Mouse (Mus musculus) adrenal gland, postnatal 25 days (tissue): ENCODE data around the gene Rnaseh2a. TPM values are rescaled to one million over a fixed set of nuclear protein-coding genes. Genes with fewer than 3 reads are reported as not detected.

Experiments
- microRNA-seq, 2 experiments: library from miRNA; unstranded; fragments of <30 nt; microRNA quantifications; one replicate each; pipeline ENCODE4 v1.2.0; 2021
- total RNA-seq: library from RNA; stranded (reverse); gene quantifications from 2 replicates; pipeline ENCODE4 v1.2.3, GENCODE M21; 2021

Gene Rnaseh2a
- total RNA-seq, 1 experiment from 2014 or later, result 159 TPM

Small RNA genes within 50 kb of the gene (microRNA-seq; reads per million reads assigned to microRNA genes)
- 0 reads per million in 2 experiments for gene Gm24197

Other genes with a start within 250 kb of the Rnaseh2a start
- gene G430095P16Rik, start 246.8 kb downstream of the Rnaseh2a start, total RNA-seq, result not detected in 2 replicates
- gene Nfix, start 169.4 kb downstream of the Rnaseh2a start, total RNA-seq, result 87.7 and 111 TPM in 2 replicates
- 11.2 and 11.6 TPM in 2 replicates for gene Dand5, start 146.9 kb downstream of the Rnaseh2a start, total RNA-seq
- gene Gadd45gip1, start 138.2 kb downstream of the Rnaseh2a start, total RNA-seq, result 55.1 and 59.9 TPM in 2 replicates
- gene Rad23a, start 129.1 kb downstream of the Rnaseh2a start, total RNA-seq, result 116 and 120 TPM in 2 replicates
- 489 and 566 TPM in 2 replicates for gene Calr, start 122.8 kb downstream of the Rnaseh2a start, total RNA-seq
- 62.3 and 67.2 TPM in 2 replicates for gene Farsa, start 112.8 kb downstream of the Rnaseh2a start, total RNA-seq
- gene Syce2, start 97.7 kb downstream of the Rnaseh2a start, total RNA-seq, result 10.6 and 13.9 TPM in 2 replicates
- gene Gcdh, start 75.8 kb downstream of the Rnaseh2a start, total RNA-seq, result 47.7 and 59.5 TPM in 2 replicates
- 0.27 TPM in 1 of 2 replicates, not detected in the other for gene Klf1, start 67.8 kb downstream of the Rnaseh2a start, total RNA-seq
- gene Dnase2a, start 61.2 kb downstream of the Rnaseh2a start, total RNA-seq, result 13.6 and 14.6 TPM in 2 replicates
- 1.3 and 3.0 TPM in 2 replicates for gene Mast1, start 32.4 kb downstream of the Rnaseh2a start, total RNA-seq
- not detected in 2 replicates for gene Rtbdn, start 22.8 kb downstream of the Rnaseh2a start, total RNA-seq
- 4.4 TPM in 1 of 2 replicates, not detected in the other for gene Gm49661, start 334 bp downstream of the Rnaseh2a start, total RNA-seq
- gene Prdx2, start 180 bp downstream of the Rnaseh2a start, total RNA-seq, result 496 and 624 TPM in 2 replicates
- gene Junb, start 9.0 kb upstream of the Rnaseh2a start, total RNA-seq, result 32.8 and 33.2 TPM in 2 replicates
- 7.7 and 10.8 TPM in 2 replicates for gene Hook2, start 20.8 kb upstream of the Rnaseh2a start, total RNA-seq
- gene Best2, start 44.8 kb upstream of the Rnaseh2a start, total RNA-seq, result not detected in 2 replicates
- gene Asna1, start 55.5 kb upstream of the Rnaseh2a start, total RNA-seq, result 95.0 and 105 TPM in 2 replicates
- 152 and 164 TPM in 2 replicates for gene Trir, start 57.1 kb upstream of the Rnaseh2a start, total RNA-seq
- gene Tnpo2, start 67.1 kb upstream of the Rnaseh2a start, total RNA-seq, result 71.1 and 78.3 TPM in 2 replicates
- gene Fbxw9, start 90.3 kb upstream of the Rnaseh2a start, total RNA-seq, result 17.7 and 21.7 TPM in 2 replicates
- gene Gm5741, start 98.2 kb upstream of the Rnaseh2a start, total RNA-seq, result not detected in 2 replicates
- gene Dhps, start 102.0 kb upstream of the Rnaseh2a start, total RNA-seq, result 25.8 and 36.9 TPM in 2 replicates
- 86.5 and 108 TPM in 2 replicates for gene Wdr83os, start 111.0 kb upstream of the Rnaseh2a start, total RNA-seq
- 22.7 and 29.2 TPM in 2 replicates for gene Wdr83, start 111.5 kb upstream of the Rnaseh2a start, total RNA-seq
- gene Man2b1, start 113.5 kb upstream of the Rnaseh2a start, total RNA-seq, result 54.3 and 58.5 TPM in 2 replicates
- gene Zfp791, start 153.3 kb upstream of the Rnaseh2a start, total RNA-seq, result 1.5 and 2.4 TPM in 2 replicates
- gene Cks1brt, start 182.2 kb upstream of the Rnaseh2a start, total RNA-seq, result not detected in 2 replicates